Mouse (Mus musculus) left cerebral cortex, adult 2 months (tissue): Measurements from ENCODE around the gene Ypel3. TPM values are rescaled to one million over a fixed set of nuclear protein-coding genes. Genes with fewer than 3 reads are reported as not detected.

Experiments
- DNase-seq, 2 experiments: peaks; one replicate each; pipeline ENCODE4 v3.0.0; 2021 to 2022; ENCODE audit warnings: low spot score in 2 of 2, mixed read lengths in 1 of 2; ENCODE audit errors: extremely low spot score in 1 of 2
- H3K27ac ChIP-seq: fragments of 200-600 bp; 2 replicates; pipeline ENCODE4 v1.8.1; 2022
- H3K4me3 ChIP-seq: fragments of 200-600 bp; 2 replicates; pipeline ENCODE4 v1.8.1; 2022
- CTCF ChIP-seq: fragments of 200-600 bp; IDR thresholded peaks from 2 replicates; pipeline ENCODE4 v1.8.1; 2022; ENCODE audit warnings: antibody characterized with exemption, mild to moderate bottlenecking, moderate library complexity
- intact Hi-C: fragments of 180-260 bp; cut with DNase I; formaldehyde crosslinking; loops from one replicate; pipeline ENCODE4 v1.15.1; 2025
- total RNA-seq, 2 experiments: library from RNA; stranded (reverse); gene quantifications; 2 replicates each; pipeline ENCODE4 v1.2.3; 2021

The Ypel3 gene
- total RNA-seq, 2 experiments from 2014 or later, result 312 to 323 TPM

DNA sequence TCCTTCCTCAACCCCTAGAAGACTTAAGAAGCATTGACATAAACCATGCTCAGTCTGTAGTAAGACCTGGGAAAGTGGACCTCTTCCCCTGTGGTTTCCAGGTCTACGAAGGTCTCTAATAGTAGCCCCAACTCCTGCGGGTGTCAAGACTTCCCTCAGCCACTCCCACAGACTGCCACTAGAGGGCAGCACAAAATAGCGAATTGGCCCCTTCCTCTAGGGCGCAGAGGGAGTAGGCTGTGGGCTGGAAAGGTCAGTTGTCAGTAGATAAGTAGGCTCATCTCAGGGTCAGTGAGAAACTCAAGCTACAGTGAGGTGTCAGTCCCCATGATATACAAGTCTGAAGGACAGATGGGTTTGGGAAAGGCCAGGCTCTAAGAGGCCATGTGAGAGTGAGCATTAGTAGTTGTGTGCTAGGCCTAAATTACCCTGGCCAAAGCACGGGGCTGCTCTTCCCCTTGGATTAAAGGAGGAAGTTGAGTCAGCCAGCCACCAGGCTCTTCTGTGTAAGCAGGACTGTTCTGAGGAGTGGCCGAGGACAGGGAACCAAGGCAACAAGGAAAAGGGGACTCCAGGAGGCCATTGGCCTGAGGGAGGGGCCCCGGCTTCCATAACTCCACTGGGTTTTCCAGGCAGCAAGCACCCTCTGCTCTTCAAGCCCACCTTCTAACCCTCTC, 45.2 kb downstream of the Ypel3 start:
- H3K4me3 ChIP-seq, result peak overlapping the region; percentile 60
- peak; percentile 76 to 83 for DNase-seq
- H3K27ac ChIP-seq, result peak overlapping the region; percentile 96
- TF ChIP-seq CTCF, result peak; percentile 98
- intact Hi-C loops, result loop anchor here (2.0 to 10.0 kb wide), 3 partner anchors 133 to 289 kb away; partner anchors contain the start of genes Gm42742, Prrt2 and Sez6l2

DNA sequence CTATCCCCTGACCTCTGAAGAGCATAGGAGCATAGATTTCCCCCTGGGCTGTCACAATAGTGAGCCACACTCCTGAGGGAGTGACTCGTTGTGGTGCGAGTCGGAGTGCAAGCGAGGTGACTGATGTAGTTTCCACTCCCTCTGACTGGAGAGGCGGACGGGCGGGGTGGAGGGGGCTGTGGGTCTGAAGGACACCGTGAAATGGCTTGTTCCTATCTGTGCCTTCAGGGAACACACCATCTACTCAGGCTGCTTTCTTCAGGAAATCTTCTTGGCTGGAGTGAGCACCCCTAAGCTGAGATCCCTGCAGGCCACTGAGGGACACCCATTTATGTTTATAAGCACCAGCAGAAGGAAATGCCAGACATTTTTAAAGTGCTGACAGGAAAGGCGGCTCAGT, 46.0 kb downstream of the Ypel3 start:
- H3K27ac ChIP-seq, result peak overlapping the region; percentile 96
- no peak for TF ChIP-seq CTCF
- H3K4me3 ChIP-seq, result peak overlapping the region; percentile 60
- peak in 1 of 2 experiments; percentile 29 for DNase-seq
- intact Hi-C loops, result loop anchor here (2.0 to 10.0 kb wide), 3 partner anchors 132 to 288 kb away; partner anchors contain the start of genes Gm42742, Prrt2 and Sez6l2

DNA sequence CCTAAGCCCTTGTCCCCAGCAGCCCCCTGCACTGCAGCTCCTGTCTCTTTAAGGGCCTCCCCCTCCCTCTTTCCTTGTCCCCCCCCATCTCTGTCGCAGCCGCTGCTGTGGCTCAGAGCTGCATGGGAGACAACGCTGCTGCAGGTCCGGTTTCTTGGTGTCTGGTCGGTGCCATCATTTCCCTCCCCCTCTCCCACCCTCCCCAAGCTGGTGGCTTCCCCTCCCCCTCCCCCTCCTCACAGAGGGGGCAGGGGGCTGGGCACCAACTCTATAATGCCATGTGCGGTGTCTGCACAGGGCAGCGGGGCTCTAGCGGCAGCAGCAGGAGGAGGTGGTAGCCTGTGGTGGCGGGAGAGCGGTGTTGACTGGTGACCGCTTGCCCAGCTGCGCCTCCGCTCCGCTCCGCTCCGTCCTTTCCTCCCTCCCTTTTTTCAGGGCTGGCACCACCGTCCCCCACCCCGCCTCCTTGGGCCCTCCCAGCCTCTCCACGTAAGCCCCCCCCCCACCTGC, 46.5 kb downstream of the Ypel3 start:
- intact Hi-C loops, result loop anchor here (2.0 to 10.0 kb wide), 3 partner anchors 132 to 288 kb away; partner anchors contain the start of genes Gm42742, Prrt2 and Sez6l2
- DNase-seq, result peak in 1 of 2 experiments; percentile 37
- no peak for TF ChIP-seq CTCF
- H3K27ac ChIP-seq, result peak overlapping the region; percentile 96
- peak overlapping the region; percentile 60 for H3K4me3 ChIP-seq

DNA sequence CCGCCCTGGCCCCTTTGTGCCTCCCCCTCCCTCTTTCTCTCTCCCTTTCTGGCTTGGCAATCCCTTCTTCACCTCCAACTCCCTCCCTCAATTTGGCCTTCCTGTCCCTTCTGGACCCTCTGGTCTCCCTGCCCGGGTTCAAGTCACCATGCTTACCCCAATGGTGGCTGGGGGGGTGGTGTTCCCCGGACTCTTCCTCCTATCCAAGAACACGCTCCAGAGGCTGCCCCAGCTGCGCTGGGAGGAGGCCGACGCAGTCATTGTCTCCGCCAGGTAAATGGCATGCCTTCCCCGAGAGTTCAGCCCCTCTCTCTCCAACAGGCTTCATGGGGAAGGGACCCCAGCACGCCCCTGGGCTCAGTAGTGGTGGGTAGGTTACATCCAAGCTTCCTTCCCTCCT, 47.2 kb downstream of the Ypel3 start:
- peak overlapping the region; percentile 60 for H3K4me3 ChIP-seq
- intact Hi-C loops, result loop anchor here (2.0 to 10.0 kb wide), 3 partner anchors 131 to 287 kb away; partner anchors contain the start of genes Gm42742, Prrt2 and Sez6l2
- DNase-seq, result no peak
- peak overlapping the region; percentile 96 for H3K27ac ChIP-seq
- no peak for TF ChIP-seq CTCF

DNA sequence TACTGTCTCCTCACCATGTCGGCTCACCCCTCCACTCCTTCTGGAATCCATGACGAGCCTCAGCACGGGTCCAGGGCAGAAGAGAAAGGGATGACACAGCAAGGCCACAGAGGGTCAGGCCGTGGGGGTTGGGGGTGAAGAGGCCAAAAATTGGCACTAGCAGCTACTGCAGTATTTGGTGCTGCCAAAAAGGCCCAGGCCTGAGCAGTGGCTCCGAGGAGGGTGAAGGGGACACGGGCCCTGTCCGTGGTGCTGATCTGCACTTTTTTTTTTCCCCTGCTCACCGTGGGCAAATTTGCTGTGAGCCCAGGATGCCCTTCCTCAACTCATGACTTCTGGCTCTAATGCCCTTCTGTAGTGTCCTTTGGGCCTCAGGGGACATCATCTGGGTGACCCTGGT, 48.6 kb downstream of the Ypel3 start:
- TF ChIP-seq CTCF, result no peak
- no peak overlapping the region for H3K27ac ChIP-seq
- intact Hi-C loops, result loop anchor here (10.0 kb wide), 1 partner anchor 129 kb away; the partner anchor contains the start of gene Sez6l2
- no peak for DNase-seq
- no peak overlapping the region for H3K4me3 ChIP-seq

DNA sequence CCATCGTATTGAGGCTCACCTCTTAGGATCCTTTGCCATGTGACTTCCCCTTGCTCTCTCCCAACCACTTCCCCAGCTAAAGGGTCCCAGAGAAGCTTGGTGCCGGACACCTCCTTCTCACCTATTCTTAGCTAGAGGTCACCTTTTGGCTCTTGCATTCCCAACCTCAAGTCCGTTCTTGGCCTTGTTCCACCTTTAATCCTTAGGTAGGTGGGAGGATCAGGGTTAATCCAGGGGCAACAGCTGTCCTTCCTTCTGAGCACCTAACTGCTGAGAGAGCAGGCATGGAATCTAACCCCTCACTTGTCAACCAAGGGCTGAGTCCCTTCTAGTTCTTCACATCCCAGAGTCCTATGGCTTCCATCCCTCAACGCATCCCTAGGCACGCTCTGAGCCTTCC, 49.2 kb downstream of the Ypel3 start:
- intact Hi-C loops, result loop anchor here (10.0 kb wide), 1 partner anchor 129 kb away; the partner anchor contains the start of gene Sez6l2
- DNase-seq, result no peak
- no peak for TF ChIP-seq CTCF
- no peak overlapping the region for H3K27ac ChIP-seq
- no peak overlapping the region for H3K4me3 ChIP-seq

Other genes starting within 250 kb of the Ypel3 start
- gene Eif3c, start 210.5 kb upstream of the Ypel3 start, total RNA-seq, result 100 to 1,000 TPM; 173 to 179 TPM
- gene Apobr, start 192.0 kb upstream of the Ypel3 start, total RNA-seq, result 1 to 10 TPM in 1 of 2 experiments, under 1 TPM in 1; 0.45 to 1.2 TPM
- gene Cln3, start 191.1 kb upstream of the Ypel3 start, total RNA-seq, result 10 to 100 TPM; 24.4 to 30.8 TPM
- not detected for gene Il27, start 182.0 kb upstream of the Ypel3 start, total RNA-seq
- 10 to 100 TPM; 17.6 to 21.0 TPM for gene Nupr1, start 146.1 kb upstream of the Ypel3 start, total RNA-seq
- 10 to 100 TPM; 30.2 to 33.5 TPM for gene Sgf29, start 127.6 kb upstream of the Ypel3 start, total RNA-seq
- 10 to 100 TPM; 10.8 to 13.6 TPM for gene Sult1a1, start 100.5 kb upstream of the Ypel3 start, total RNA-seq
- gene Bola2, start 81.6 kb upstream of the Ypel3 start, total RNA-seq, result 100 to 1,000 TPM; 100 to 106 TPM
- 10 to 100 TPM; 17.9 to 21.1 TPM for gene Slx1b, start 81.2 kb upstream of the Ypel3 start, total RNA-seq
- gene Coro1a, start 69.2 kb upstream of the Ypel3 start, total RNA-seq, result 100 to 1,000 TPM; 164 to 185 TPM
- 100 to 1,000 TPM; 155 to 166 TPM for gene Mapk3, start 17.4 kb upstream of the Ypel3 start, total RNA-seq
- 1 to 10 TPM; 2.4 to 3.4 TPM for gene Gdpd3, start 10.6 kb upstream of the Ypel3 start, total RNA-seq
- 1 to 10 TPM; 1.1 to 1.2 TPM for gene Tbx6, start 4.5 kb downstream of the Ypel3 start, total RNA-seq
- 10 to 100 TPM; 50.4 TPM for gene Ppp4c, start 15.5 kb downstream of the Ypel3 start, total RNA-seq
- 10 to 100 TPM; 71.6 to 77.4 TPM for gene Fam57b, start 20.7 kb downstream of the Ypel3 start, total RNA-seq
- not detected for gene 4930451I11Rik, start 54.7 kb downstream of the Ypel3 start, total RNA-seq
- gene Doc2a, start 70.5 kb downstream of the Ypel3 start, total RNA-seq, result 10 to 100 TPM; 46.9 to 51.7 TPM
- gene Hirip3, start 85.0 kb downstream of the Ypel3 start, total RNA-seq, result 10 to 100 TPM; 36.6 to 40.9 TPM
- gene Ino80e, start 85.4 kb downstream of the Ypel3 start, total RNA-seq, result 10 to 100 TPM; 52.5 to 53.2 TPM
- 100 to 1,000 TPM; 162 to 167 TPM for gene Taok2, start 107.7 kb downstream of the Ypel3 start, total RNA-seq
- 10 to 100 TPM; 17.3 to 22.0 TPM for gene Tmem219, start 146.0 kb downstream of the Ypel3 start, total RNA-seq
- 100 to 1,000 TPM; 135 to 146 TPM for gene Kctd13, start 151.9 kb downstream of the Ypel3 start, total RNA-seq
- gene Asphd1, start 172.6 kb downstream of the Ypel3 start, total RNA-seq, result 10 to 100 TPM; 51.4 to 55.8 TPM
- 100 to 1,000 TPM; 421 to 427 TPM for gene Sez6l2, start 173.6 kb downstream of the Ypel3 start, total RNA-seq
- gene Cdipt, start 199.0 kb downstream of the Ypel3 start, total RNA-seq, result 100 to 1,000 TPM; 181 to 186 TPM
- gene Cdiptos, start 199.1 kb downstream of the Ypel3 start, total RNA-seq, result under 1 TPM in 1 of 2 experiments, not detected in 1; 0.52 TPM
- 1 to 10 TPM; 7.2 to 8.3 TPM for gene Mvp, start 237.7 kb downstream of the Ypel3 start, total RNA-seq
- 1 to 10 TPM in 1 of 2 experiments, not detected in 1; 1.2 TPM for gene Pagr1b, start 239.5 kb downstream of the Ypel3 start, total RNA-seq
- gene Pagr1a, start 240.4 kb downstream of the Ypel3 start, total RNA-seq, result 10 to 100 TPM; 15.1 to 27.1 TPM
- gene Gm42742, start 244.1 kb downstream of the Ypel3 start, total RNA-seq, result 10 to 100 TPM; 61.0 to 66.3 TPM
- 100 to 1,000 TPM; 214 to 216 TPM for gene Prrt2, start 244.3 kb downstream of the Ypel3 start, total RNA-seq